Mouse (Mus musculus) midbrain, embryonic 11.5 days (tissue): ENCODE results near the gene Slc4a1. TPM values are rescaled to one million over a fixed set of nuclear protein-coding genes. Genes with fewer than 3 reads are reported as not detected.

ENCODE experiments used
- ATAC-seq: fragments of 200-750 bp; cut with Nextera tagmentation; 2 replicates; pipeline ENCODE4 v1.8.0; 2017; ENCODE audit warnings: moderate TSS enrichment, moderate library complexity; ENCODE audit not compliant: low FRiP score
- DNase-seq: peaks from one replicate; pipeline ENCODE4 v3.0.0; 2015; ENCODE audit warnings: low spot score; ENCODE audit errors: missing footprints
- H3K27ac ChIP-seq: fragments of 300-500 bp; sonication (generic); 2 replicates; pipeline ENCODE4 v1.5.1; 2014; ENCODE audit warnings: low read depth, low read length
- H3K27me3 ChIP-seq: fragments of 300-500 bp; sonication (generic); 2 replicates; pipeline ENCODE4 v1.6.1; 2014; ENCODE audit warnings: mild to moderate bottlenecking, low read length, moderate library complexity, mixed read lengths; ENCODE audit not compliant: control insufficient read depth, insufficient read depth
- H3K36me3 ChIP-seq: fragments of 300-500 bp; sonication (generic); 2 replicates; pipeline ENCODE4 v1.6.1; 2014; ENCODE audit warnings: mild to moderate bottlenecking, low read length, moderate library complexity, mixed read lengths; ENCODE audit not compliant: control insufficient read depth, insufficient read depth
- H3K4me1 ChIP-seq: fragments of 300-500 bp; sonication (generic); 2 replicates; pipeline ENCODE4 v1.6.1; 2014; ENCODE audit warnings: low read length; ENCODE audit not compliant: control insufficient read depth, insufficient read depth
- H3K4me2 ChIP-seq: fragments of 300-500 bp; sonication (generic); 2 replicates; pipeline ENCODE4 v1.6.1; 2014; ENCODE audit warnings: mild to moderate bottlenecking, moderate library complexity
- H3K4me3 ChIP-seq: fragments of 300-500 bp; sonication (generic); 2 replicates; pipeline ENCODE4 v1.5.1; 2014; ENCODE audit warnings: low read depth, low read length
- H3K9ac ChIP-seq: fragments of 300-500 bp; sonication (generic); 2 replicates; pipeline ENCODE4 v1.6.1; 2014; ENCODE audit warnings: low read length
- H3K9me3 ChIP-seq: fragments of 300-500 bp; sonication (generic); 2 replicates; pipeline ENCODE4 v1.6.1; 2016; ENCODE audit warnings: low read length; ENCODE audit not compliant: control insufficient read depth
- WGBS: fragments of 180-500 bp; shearing (Covaris S2); extraction: QIAGEN DNeasy Blood & Tissue Kit; methylation state at CpG from one replicate; pipeline ENCODE4 v1.1.7; 2014; 5-methylcytosine and 5-hydroxymethylcytosine counted together
- polyA plus RNA-seq: library from polyadenylated mRNA; unstranded; fragments of >200 nt; fragmentation: Nextera tagmentation; extraction: Ambion mirVana; gene quantifications from 2 replicates; pipeline ENCODE4 v1.2.1, GENCODE M21; 2014

Slc4a1 gene
- polyA plus RNA-seq, 1 experiment from 2014 or later: 30.6 TPM

GRCm38 (mm10) chr11:102373646-102374045, 7.6 kb upstream of the Slc4a1 start:
- Histone ChIP-seq H3K9me3 (no peaks in the 10 kb centered on the region), H3K4me2 (no peak overlapping the region), H3K4me3 (no peak overlapping the region), H3K4me1 (peaks cover 16% of the 10 kb centered on the region), H3K27me3 (0 out of 2 replicates have a peak, but pooled peaks cover 2% of the 10 kb centered on the region), H3K36me3 (no peaks in the 10 kb centered on the region), H3K27ac (no peak overlapping the region), H3K9ac (no peak overlapping the region)
- ATAC-seq (no peak), DNase-seq (peak; percentile 28)
- WGBS: 27% methylated on average over 2 of the region's 2 CpGs

GRCm38 (mm10) chr11:102372936-102373335, 6.9 kb upstream of the Slc4a1 start:
- Histone ChIP-seq H3K27ac (no peak overlapping the region), H3K27me3 (0 out of 2 replicates have a peak, but pooled peaks cover 2% of the 10 kb centered on the region), H3K9ac (no peak overlapping the region), H3K9me3 (no peaks in the 10 kb centered on the region), H3K36me3 (no peaks in the 10 kb centered on the region), H3K4me2 (no peak overlapping the region), H3K4me1 (peaks cover 16% of the 10 kb centered on the region), H3K4me3 (no peak overlapping the region)
- DNase-seq (no peak), ATAC-seq (no peak)
- 31% methylated on average over 14 of the region's 14 CpGs for WGBS

GRCm38 (mm10) chr11:102371926-102372685, 6.1 kb upstream of the Slc4a1 start:
- Histone ChIP-seq H3K4me2 (no peak overlapping the region), H3K27me3 (0 out of 2 replicates have a peak, but pooled peaks cover 2% of the 10 kb centered on the region), H3K4me1 (peaks cover 16% of the 10 kb centered on the region), H3K9me3 (no peaks in the 10 kb centered on the region), H3K27ac (no peak overlapping the region), H3K9ac (no peak overlapping the region), H3K4me3 (no peak overlapping the region), H3K36me3 (no peaks in the 10 kb centered on the region)
- ATAC-seq (no peak), DNase-seq (no peak)
- 86% methylated on average over 12 of the region's 12 CpGs for WGBS

GRCm38 (mm10) chr11:102370285-102370684, 4.3 kb upstream of the Slc4a1 start:
- peaks cover 3% of the 10 kb centered on the region; the same call in 1 of the 2 replicates for H3K4me1 ChIP-seq
- H3K4me3 ChIP-seq: no peak overlapping the region
- no peak for DNase-seq
- 0 out of 2 replicates have a peak, but pooled peaks cover 2% of the 10 kb centered on the region for H3K27me3 ChIP-seq
- no peak for ATAC-seq
- H3K9ac ChIP-seq: no peak overlapping the region
- no peak overlapping the region for H3K4me2 ChIP-seq
- H3K9me3 ChIP-seq: no peaks in the 10 kb centered on the region
- no peaks in the 10 kb centered on the region for H3K36me3 ChIP-seq
- WGBS: 60% methylated on average over 7 of the region's 7 CpGs
- H3K27ac ChIP-seq: no peak overlapping the region

GRCm38 (mm10) chr11:102369263-102369662, 3.3 kb upstream of the Slc4a1 start:
- Histone ChIP-seq H3K4me1 (no peaks in the 10 kb centered on the region), H3K9me3 (no peaks in the 10 kb centered on the region), H3K4me2 (no peak overlapping the region), H3K4me3 (no peak overlapping the region), H3K9ac (no peak overlapping the region), H3K36me3 (no peaks in the 10 kb centered on the region), H3K27ac (no peak overlapping the region), H3K27me3 (0 out of 2 replicates have a peak, but pooled peaks cover 2% of the 10 kb centered on the region)
- no peak for ATAC-seq
- DNase-seq: no peak
- 75% methylated on average over 4 of the region's 4 CpGs for WGBS

GRCm38 (mm10) chr11:102368347-102368746, 2.3 kb upstream of the Slc4a1 start:
- WGBS: 84% methylated on average over 5 of the region's 5 CpGs
- Histone ChIP-seq H3K4me3 (no peak overlapping the region), H3K36me3 (no peaks in the 10 kb centered on the region), H3K9me3 (no peaks in the 10 kb centered on the region), H3K4me2 (no peak overlapping the region), H3K4me1 (no peaks in the 10 kb centered on the region), H3K9ac (no peak overlapping the region), H3K27ac (no peak overlapping the region), H3K27me3 (no peaks in the 10 kb centered on the region)
- no peak for ATAC-seq
- no peak for DNase-seq

GRCm38 (mm10) chr11:102367504-102368280, 1.7 kb upstream of the Slc4a1 start:
- ATAC-seq: no peak
- Histone ChIP-seq H3K4me3 (no peak overlapping the region), H3K9me3 (no peaks in the 10 kb centered on the region), H3K9ac (no peak overlapping the region), H3K4me2 (no peak overlapping the region), H3K27me3 (no peaks in the 10 kb centered on the region), H3K27ac (no peak overlapping the region), H3K36me3 (no peaks in the 10 kb centered on the region), H3K4me1 (no peaks in the 10 kb centered on the region)
- 81% methylated on average over 9 of the region's 9 CpGs for WGBS
- no peak for DNase-seq

- Histone ChIP-seq H3K27ac (peak overlapping the region; percentile 12; the same call in 1 of the 2 replicates), H3K4me3 (no peak overlapping the region), H3K4me2 (no peak overlapping the region), H3K4me1 (no peaks in the 10 kb centered on the region), H3K9me3 (no peaks in the 10 kb centered on the region), H3K27me3 (no peaks in the 10 kb centered on the region), H3K36me3 (no peaks in the 10 kb centered on the region), H3K9ac (no peak overlapping the region)
- ATAC-seq: no peak
- 56% methylated on average over 4 of the region's 4 CpGs for WGBS
- no peak for DNase-seq
Measured at GRCm38 (mm10) chr11:102365699-102366098, 304 bp downstream of the Slc4a1 start.
